Mouse (Mus musculus): Measurements from ENCODE around the gene Ces2a. TPM values are rescaled to one million over a fixed set of nuclear protein-coding genes. Genes with fewer than 3 reads are reported as not detected.

The Ces2a gene
- not detected for total RNA-seq (2021)
- long read RNA-seq, experiment 1, result 0 reads
- long read RNA-seq, experiment 2, result 0 reads

- intact Hi-C loops (cut with DNase I; ENCODE audit: low total_unique reads), result no loop called here
- DNase-seq, result no peak
Measured at GRCm38 (mm10) chr8:104733753-104734152, at the start of gene Ces2a. Gene Ces2a, plus strand, starts transcription at chr8:104734003.

DNA sequence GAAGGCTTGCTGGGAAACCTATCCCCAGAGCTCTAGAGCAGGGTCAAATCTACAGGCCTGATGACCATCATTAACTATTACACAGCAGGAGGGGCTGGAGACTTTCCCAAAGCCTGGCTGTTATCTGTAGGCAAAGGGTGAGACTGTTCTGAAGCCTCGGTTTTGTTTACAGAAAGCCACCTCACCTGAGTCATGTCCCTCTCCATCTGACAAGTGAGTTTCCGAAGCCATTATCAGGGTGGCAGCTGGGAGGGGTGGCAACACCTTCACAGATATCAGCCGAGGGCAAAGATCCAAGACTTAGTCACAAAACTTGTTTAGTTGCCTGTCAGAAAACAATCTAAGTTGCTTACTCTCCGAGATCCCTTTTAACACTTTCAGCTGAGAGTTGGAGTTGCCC, 45.4 kb upstream of the Ces2a start:
- intact Hi-C loops (cut with DNase I; ENCODE audit: low total_unique reads), result no loop called here
- no peak for DNase-seq

- DNase-seq, result no peak
- intact Hi-C loops (cut with DNase I; ENCODE audit: low total_unique reads), result no loop called here
Measured at GRCm38 (mm10) chr8:104698556-104698955, 35.2 kb upstream of the Ces2a start.

DNA sequence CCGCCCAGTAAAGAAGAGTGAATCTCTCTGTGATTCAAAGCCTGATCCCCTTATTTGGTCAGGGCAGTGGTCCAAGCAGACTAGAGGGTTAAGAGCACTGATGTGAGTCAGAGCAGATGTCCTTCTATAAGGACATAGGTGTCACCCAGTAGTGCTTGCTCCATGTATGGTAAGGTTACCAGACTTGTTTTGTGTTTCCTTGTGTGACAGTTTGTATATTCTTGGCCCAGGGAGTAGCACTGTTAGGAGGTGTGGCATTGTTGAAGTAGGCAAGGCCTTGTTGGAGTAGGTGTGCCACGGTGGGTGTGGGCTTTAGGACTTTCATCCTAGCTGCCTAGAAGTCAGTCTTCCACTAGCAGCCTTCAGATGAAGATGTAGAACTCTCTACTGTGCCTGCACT, 31.9 kb upstream of the Ces2a start:
- intact Hi-C loops (cut with DNase I; ENCODE audit: low total_unique reads), result no loop called here
- no peak for DNase-seq

DNA sequence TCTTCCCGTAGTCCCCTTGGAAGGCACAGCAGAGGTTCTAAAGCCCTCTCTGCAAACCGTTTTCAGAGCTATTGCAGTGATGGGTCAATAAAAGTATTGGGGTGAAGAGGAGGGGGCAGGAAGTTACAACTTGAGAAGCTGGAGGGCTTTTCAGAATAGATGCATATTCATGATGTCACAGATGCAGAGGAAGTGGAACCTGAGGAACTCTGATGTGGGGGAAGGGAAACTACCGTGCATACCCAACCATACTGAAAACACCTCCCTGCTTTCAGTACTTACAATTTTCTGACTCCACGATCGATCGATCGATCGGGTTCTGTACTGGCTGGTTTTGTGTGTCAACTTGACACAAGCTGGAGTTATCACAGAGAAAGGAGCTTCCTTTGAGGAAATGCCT, 12.6 kb upstream of the Ces2a start:
- no peak for DNase-seq
- intact Hi-C loops (cut with DNase I; ENCODE audit: low total_unique reads), result no loop called here

- no peak for DNase-seq
- intact Hi-C loops (cut with DNase I; ENCODE audit: low total_unique reads), result no loop called here
Measured at GRCm38 (mm10) chr8:104731451-104731850, 2.4 kb upstream of the Ces2a start.

- no peak for DNase-seq
- intact Hi-C loops (cut with DNase I; ENCODE audit: low total_unique reads), result no loop called here
Measured at GRCm38 (mm10) chr8:104731969-104732368, 1.8 kb upstream of the Ces2a start.

DNA sequence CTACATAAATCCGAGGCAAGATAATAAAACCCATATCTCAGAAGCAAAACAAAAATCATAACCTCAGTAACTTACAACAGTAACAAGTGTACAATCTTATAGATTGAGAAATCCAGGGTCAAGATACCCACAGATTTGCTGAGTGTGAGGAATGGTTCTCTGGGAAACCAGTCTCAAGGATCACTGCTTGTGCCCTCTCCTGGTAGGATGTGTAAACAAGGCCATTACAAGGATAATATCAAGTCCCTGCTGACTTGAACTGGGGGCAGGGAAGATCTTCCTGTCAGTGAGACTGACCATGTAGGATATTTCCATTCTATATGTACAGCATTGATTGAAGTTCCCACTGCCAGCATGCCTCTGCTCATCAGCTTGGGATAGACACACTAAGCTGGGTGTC, 8.2 kb downstream of the Ces2a start:
- no peak for DNase-seq

DNA sequence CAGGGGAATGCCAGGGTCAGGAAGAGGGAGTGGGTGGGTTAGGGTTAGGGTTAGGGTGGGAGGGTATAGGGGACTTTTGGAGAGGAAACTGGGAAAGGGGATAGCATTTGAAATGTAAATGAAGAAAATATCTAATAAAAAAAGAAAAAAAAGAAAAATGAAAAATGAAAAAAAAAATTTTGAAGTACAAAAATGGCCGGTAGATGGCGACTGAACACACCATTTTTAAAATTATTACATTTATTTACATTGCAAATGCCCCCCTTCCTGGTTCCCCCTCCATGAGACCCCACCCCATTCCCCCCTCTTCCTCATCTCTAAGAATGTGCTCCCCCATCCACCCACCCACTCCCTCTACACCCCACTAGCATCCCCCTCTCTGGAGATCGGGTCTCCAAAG, 9.6 kb downstream of the Ces2a start:
- DNase-seq, result no peak
- intact Hi-C loops (cut with DNase I; ENCODE audit: low total_unique reads), result no loop called here

More for the DNA sequence above, 8.2 kb downstream of the Ces2a start:
- intact Hi-C loops (cut with DNase I; ENCODE audit: low total_unique reads), result no loop called here

- intact Hi-C loops (cut with DNase I; ENCODE audit: low total_unique reads), result no loop called here
Measured at GRCm38 (mm10) chr8:104752818-104753217, 19.0 kb downstream of the Ces2a start.

GRCm38 (mm10) chr8:104757621-104758020, 23.8 kb downstream of the Ces2a start:
- intact Hi-C loops (cut with DNase I; ENCODE audit: low total_unique reads), result no loop called here
- no peak for DNase-seq

More at GRCm38 (mm10) chr8:104752818-104753217, 19.0 kb downstream of the Ces2a start:
- no peak for DNase-seq

DNA sequence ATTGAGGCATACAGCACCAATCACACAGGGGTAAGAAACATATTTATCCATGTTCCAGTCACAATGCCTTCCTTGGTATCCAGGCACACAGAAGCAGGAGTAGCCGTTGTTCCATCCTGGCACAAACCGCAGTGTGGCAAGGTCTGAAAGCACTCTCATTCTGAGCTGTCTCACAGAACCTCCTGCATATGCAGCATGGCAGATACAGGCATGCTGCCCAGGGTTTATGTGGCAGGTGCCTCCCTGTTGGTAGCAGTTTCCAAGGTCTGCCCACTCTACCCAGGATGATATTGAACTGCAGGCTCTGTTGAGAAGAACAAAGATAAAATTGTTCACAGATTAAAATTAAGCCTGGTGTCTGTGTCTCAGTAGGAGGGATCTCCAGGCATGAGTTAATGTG, 24.4 kb downstream of the Ces2a start:
- intact Hi-C loops (cut with DNase I; ENCODE audit: low total_unique reads), result no loop called here
- DNase-seq, result no peak

- intact Hi-C loops (cut with DNase I; ENCODE audit: low total_unique reads), result no loop called here
- DNase-seq, result no peak
Measured at GRCm38 (mm10) chr8:104761126-104761525, 27.3 kb downstream of the Ces2a start.

GRCm38 (mm10) chr8:104766485-104766884, 32.7 kb downstream of the Ces2a start:
- DNase-seq, result no peak

GRCm38 (mm10) chr8:104770365-104770764, 36.6 kb downstream of the Ces2a start:
- DNase-seq, result no peak
- intact Hi-C loops (cut with DNase I; ENCODE audit: low total_unique reads), result no loop called here

More at GRCm38 (mm10) chr8:104766485-104766884, 32.7 kb downstream of the Ces2a start:
- intact Hi-C loops (cut with DNase I; ENCODE audit: low total_unique reads), result no loop called here

GRCm38 (mm10) chr8:104787049-104787448, 53.2 kb downstream of the Ces2a start:
- DNase-seq, result no peak
- intact Hi-C loops (cut with DNase I; ENCODE audit: low total_unique reads), result no loop called here

- no peak for DNase-seq
- intact Hi-C loops (cut with DNase I; ENCODE audit: low total_unique reads), result no loop called here
Measured at GRCm38 (mm10) chr8:104788929-104789328, 55.1 kb downstream of the Ces2a start.

GRCm38 (mm10) chr8:104789886-104790680, 56.3 kb downstream of the Ces2a start:
- DNase-seq, result no peak
- intact Hi-C loops (cut with DNase I; ENCODE audit: low total_unique reads), result loop anchor here (10.0 kb wide), 1 partner anchor 985 kb away; no protein-coding TSS in a partner anchor

Data from gastrocnemius, postnatal 14 days (tissue).